Mouse (Mus musculus) G1E-ER4 (cell line): Measurements from ENCODE around the gene Tenm2. TPM values are rescaled to one million over a fixed set of nuclear protein-coding genes. Genes with fewer than 3 reads are reported as not detected.

Experiments
- GATA1 ChIP-seq: IDR thresholded peaks from one replicate; pipeline ENCODE4 v1.8.0; 2012; ENCODE audit warnings: low read length, inconsistent platforms
- polyA plus RNA-seq: library from polyadenylated mRNA; stranded (reverse); fragments of >175 nt; gene quantifications from 2 replicates; pipeline ENCODE4 v1.2.3, GENCODE M21; 2012

Gene Tenm2
- polyA plus RNA-seq, 1 experiment: not detected

GRCm38 (mm10) chr11:36036061-36036695 lies 1199.6 kb downstream of the Tenm2 start:
- TF ChIP-seq GATA1: no peak

GRCm38 (mm10) chr11:36031751-36032150 lies 1204.0 kb downstream of the Tenm2 start:
- no peak for TF ChIP-seq GATA1

- TF ChIP-seq GATA1: no peak
Measured at GRCm38 (mm10) chr11:36020009-36020408, 1215.8 kb downstream of the Tenm2 start.

- TF ChIP-seq GATA1: no peak
Measured at GRCm38 (mm10) chr11:36013179-36013578, 1222.6 kb downstream of the Tenm2 start.

- no peak for TF ChIP-seq GATA1
Measured at GRCm38 (mm10) chr11:36009281-36010208, 1226.2 kb downstream of the Tenm2 start.

GRCm38 (mm10) chr11:36002900-36003299 lies 1232.9 kb downstream of the Tenm2 start:
- TF ChIP-seq GATA1: no peak

GRCm38 (mm10) chr11:36001282-36001970 lies 1234.3 kb downstream of the Tenm2 start:
- no peak for TF ChIP-seq GATA1

GRCm38 (mm10) chr11:36000585-36001281 lies 1235.0 kb downstream of the Tenm2 start:
- TF ChIP-seq GATA1: no peak

GRCm38 (mm10) chr11:36000038-36000437 lies 1235.7 kb downstream of the Tenm2 start:
- no peak for TF ChIP-seq GATA1

- no peak for TF ChIP-seq GATA1
Measured at GRCm38 (mm10) chr11:35998048-35998447, 1237.7 kb downstream of the Tenm2 start.

GRCm38 (mm10) chr11:35995310-35995709 lies 1240.5 kb downstream of the Tenm2 start:
- TF ChIP-seq GATA1: no peak

GRCm38 (mm10) chr11:35991846-35992245 lies 1243.9 kb downstream of the Tenm2 start:
- no peak for TF ChIP-seq GATA1

- no peak for TF ChIP-seq GATA1
Measured at GRCm38 (mm10) chr11:35989967-35990366, 1245.8 kb downstream of the Tenm2 start.

- TF ChIP-seq GATA1: no peak
Measured at GRCm38 (mm10) chr11:35985841-35986393, 1249.8 kb downstream of the Tenm2 start.

- TF ChIP-seq GATA1: no peak
Measured at GRCm38 (mm10) chr11:35982734-35983133, 1253.0 kb downstream of the Tenm2 start.
